Mouse (Mus musculus) right cerebral cortex, postnatal 14 days (tissue): ENCODE results near the gene Gm9821.
A peak's percentile ranks its signal among the peaks of the same experiment; 100 is the strongest.

Experiments used
- DNase-seq: peaks from one replicate; pipeline ENCODE4 v3.0.0; 2022

Gm9821 gene

DNA sequence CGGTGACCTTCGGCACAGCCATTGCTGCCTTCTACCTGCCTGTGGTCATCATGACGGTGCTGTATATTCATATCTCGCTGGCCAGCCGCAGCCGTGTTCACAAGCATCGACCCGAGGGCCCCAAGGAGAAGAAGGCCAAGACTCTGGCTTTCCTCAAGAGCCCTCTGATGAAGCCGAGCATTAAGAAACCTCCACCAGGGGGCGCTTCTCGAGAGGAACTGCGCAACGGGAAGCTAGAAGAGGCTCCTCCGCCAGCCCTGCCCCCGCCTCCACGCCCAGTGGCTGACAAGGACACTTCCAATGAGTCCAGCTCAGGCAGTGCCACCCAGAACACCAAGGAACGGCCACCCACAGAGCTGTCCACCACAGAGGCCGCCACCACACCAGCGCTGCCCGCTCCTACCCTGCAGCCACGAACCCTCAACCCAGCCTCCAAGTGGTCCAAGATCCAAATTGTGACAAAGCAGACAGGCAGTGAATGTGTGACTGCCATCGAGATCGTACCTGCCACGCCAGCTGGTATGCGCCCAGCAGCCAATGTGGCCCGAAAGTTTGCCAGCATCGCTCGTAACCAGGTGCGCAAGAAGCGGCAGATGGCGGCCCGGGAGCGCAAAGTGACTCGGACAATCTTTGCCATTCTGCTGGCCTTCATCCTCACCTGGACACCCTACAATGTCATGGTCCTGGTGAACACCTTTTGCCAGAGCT, 17.5 kb upstream of the Gm9821 start:
- peak; percentile 91 for DNase-seq

DNA sequence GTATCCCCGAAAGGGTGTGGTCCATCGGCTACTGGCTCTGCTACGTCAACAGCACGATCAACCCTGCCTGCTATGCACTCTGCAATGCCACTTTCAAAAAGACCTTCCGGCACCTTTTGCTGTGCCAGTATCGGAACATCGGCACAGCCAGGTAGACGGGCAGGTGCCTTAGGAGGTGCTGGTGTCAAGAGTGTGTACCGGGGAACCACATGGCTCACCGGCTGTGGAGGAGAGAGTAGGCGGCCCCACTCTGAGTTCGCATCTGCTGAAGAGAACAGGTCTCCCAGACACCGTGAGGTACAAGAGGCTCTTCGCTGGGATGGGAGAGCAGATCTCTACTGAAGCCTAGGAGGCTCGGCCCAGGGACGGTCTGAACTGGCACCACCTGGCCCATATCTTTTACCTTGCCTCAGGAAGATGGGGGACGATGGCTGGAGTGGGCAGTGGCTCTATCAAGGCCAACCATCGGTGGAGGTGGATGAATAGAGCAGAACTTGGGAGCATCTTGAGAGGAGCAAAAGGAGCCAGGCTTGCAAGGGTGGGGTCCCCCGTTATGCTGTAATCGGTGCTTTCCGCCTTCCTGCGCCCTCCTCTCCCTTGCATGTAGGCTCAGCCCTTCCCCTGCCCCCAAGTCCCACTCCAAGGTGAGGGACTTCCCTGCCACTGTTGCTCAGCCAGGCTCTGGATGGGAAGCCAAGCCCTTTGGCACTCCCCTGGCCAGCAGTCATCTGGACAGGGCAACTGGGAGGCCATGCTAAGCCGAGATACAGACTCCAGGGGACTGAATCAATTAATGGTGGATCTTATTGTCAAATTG, 16.8 kb upstream of the Gm9821 start:
- no peak for DNase-seq

GRCm38 (mm10) chr2:91929455-91929854, 16.0 kb upstream of the Gm9821 start:
- DNase-seq: no peak

- DNase-seq: no peak
Observed at GRCm38 (mm10) chr2:91929936-91930335, 15.6 kb upstream of the Gm9821 start.

DNA sequence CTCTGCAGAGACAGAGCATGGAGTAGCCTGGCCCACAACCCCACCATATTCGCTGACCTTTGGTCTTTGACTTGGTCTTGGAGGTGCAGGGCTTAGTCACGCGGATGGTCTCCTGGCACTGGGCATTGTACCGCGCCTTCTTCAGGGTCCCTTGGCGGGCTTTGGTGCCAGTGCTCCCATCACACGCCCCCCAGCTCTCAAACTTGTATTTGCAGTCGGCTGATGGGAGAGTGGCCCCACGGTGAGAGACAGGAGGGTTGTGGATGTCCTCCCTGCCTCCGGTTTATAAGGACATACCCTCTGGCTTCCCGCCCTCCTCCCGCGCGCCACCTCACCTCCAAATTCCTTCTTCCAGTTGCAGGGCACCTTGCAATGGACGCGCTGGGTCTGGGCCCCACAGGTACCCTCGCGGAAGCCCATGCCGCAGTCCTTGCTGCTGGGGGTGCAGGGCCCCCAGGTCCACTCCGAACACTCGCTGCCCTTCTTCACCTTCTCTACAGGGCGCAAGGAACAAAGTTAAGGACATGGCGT, 14.7 kb upstream of the Gm9821 start:
- no peak for DNase-seq

GRCm38 (mm10) chr2:91931328-91932159, 14.0 kb upstream of the Gm9821 start:
- no peak for DNase-seq

GRCm38 (mm10) chr2:91932160-91932711, 13.3 kb upstream of the Gm9821 start, which contains the start of gene Mdk:
Gene Mdk, minus strand, starts transcription at chr2:91932297.
- DNase-seq: no peak

- DNase-seq: no peak
Observed at GRCm38 (mm10) chr2:91932737-91933350, 12.7 kb upstream of the Gm9821 start.

DNA sequence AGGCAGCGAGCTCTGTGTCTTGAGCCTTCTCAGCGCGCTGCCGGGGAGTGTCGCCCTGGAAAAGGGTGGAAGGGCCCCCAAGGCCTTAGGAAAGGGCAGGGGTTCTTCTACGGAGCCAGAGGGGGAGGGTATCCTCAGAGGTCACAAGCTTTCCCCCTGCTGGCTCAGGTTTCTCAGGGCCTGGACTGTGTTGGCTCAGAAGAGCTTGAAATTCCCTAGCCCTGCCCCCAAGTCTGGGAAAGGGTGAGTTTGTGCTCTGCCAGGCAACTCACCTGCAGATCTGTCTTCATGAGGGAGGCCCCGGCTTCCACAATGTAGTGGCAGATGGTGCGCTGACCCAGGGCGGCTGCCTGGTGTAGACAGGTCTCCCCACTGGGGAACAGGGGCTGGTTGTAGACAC, 12.0 kb upstream of the Gm9821 start:
- DNase-seq: no peak

DNA sequence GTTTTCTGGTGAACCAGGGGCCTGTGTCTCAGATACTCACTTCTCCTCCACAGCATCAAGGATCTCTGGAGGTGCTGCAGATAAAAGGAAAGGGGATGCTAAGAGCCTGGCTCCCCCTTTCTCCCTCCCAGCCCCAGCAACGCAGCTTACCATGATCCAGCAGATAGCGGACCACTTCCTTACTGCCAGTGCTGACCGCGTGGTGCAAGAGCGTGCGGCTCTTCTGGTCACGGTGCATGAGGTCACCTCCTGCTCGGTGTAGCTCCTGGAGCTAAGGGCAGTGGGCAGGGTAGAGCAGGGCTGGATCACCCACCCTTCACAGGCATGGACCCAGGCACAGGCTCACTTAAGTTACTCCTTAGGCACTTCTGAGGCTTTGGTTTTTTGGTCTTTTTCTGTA, 11.5 kb upstream of the Gm9821 start:
- no peak for DNase-seq

- no peak for DNase-seq
Observed at GRCm38 (mm10) chr2:91934826-91935525, 10.5 kb upstream of the Gm9821 start.

DNA sequence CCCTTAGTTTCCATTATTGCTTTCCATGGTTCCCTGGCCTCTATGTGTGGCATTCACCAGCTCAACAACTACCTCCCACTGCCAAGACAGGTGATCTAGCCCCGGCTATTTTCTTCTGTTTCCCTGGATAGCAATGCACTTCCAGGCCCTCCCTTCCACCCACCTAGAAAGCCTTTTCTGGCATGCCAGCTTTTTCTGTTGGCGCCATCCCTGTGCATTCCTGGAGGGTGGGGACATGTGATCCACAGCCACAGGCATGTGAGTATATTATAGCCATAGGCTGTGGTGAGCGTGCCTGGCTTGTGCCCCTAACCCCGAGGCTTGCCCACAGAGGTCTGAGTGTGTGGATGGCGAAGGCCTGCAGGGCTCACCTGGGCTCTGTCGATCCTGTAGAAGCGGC, 9.3 kb upstream of the Gm9821 start:
- no peak for DNase-seq

- no peak for DNase-seq
Observed at GRCm38 (mm10) chr2:91939303-91939935, 6.1 kb upstream of the Gm9821 start.

DNA sequence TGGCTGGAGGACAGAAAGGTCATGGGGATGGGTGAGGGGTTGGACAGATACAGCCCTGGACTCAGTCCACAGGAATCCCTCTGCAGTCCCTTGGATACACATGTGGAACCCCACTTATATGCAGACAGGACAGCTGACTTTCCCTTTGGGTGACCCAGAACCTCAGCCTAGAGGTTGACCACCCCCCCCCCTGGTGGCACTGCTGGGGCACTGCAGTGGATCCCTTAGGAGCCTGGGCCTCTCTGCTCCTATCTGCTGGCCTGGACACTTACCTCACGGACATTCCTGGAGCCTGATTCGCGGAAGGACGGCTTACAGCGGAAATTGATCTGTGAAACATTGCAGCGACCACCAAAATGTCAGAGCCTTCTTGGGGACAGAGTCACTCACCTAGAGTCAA, 3.1 kb upstream of the Gm9821 start:
- DNase-seq: no peak

GRCm38 (mm10) chr2:91944170-91944950, 1.1 kb upstream of the Gm9821 start:
- DNase-seq: peak; percentile 80

DNA sequence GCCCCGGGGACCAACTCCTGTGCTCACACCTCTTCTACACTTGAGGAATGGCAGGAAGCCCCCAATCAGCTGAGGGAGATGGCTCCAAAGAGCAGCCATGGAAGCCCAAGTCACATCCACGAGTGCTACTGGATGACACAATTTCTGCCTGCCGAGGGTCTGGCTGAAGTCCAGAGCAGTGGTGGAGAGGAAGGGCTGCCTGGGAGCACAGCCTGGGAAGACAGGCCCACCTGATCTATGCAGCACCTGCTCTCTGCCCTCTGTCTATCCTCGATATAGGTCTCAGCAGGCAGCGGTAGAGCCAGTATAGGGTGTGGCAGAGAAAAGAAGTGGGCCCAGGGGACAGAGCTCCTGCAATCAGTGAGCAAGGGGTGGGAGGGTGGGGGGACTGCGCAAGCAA, 1.3 kb downstream of the Gm9821 start:
- no peak for DNase-seq

DNA sequence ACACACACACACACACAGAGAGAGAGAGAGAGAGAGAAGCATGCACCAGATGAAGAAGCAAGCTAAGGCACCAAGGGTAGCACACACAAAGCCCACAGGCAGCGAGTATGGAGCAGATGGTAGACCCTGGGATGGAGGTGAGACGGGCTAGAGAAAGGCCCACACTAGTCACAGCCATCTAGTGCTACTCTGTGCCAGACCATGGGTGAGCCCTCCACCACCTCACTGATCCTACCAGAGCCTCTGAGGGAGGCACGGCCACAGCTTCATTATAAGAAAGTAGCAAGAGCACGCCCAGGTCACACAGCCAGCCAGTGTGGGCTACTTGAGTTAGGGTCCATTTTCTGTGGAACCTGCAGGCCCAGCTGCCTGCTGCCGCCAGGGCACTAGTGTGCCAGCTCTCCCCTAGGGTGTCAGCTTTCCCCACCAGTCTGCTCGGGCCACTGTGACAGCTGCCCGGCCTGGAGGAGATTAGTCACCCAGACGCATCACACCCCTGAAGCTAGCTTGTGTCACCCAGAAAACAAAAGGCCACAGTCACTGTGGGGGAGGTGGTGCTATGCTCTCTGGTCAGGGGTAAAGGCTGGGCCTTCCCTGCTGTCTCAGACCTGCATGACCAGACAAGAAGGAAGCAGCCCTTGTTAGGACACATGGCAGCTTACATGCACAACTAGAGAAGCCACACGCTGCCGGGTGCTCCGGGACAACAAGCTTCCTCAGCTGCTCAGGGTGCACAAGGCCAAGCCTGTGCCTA, 2.1 kb downstream of the Gm9821 start:
- no peak for DNase-seq

- DNase-seq: no peak
Observed at GRCm38 (mm10) chr2:91948151-91948509, 2.6 kb downstream of the Gm9821 start.

GRCm38 (mm10) chr2:91948792-91949241, 3.3 kb downstream of the Gm9821 start:
- no peak for DNase-seq
